Mouse (Mus musculus): ENCODE results near the gene Tgfa.

- no peak for TF ChIP-seq CTCF (IDR thresholded peaks at IDR 0.05; ENCODE audit: low read depth)
- no peak for TF ChIP-seq EP300 (IDR thresholded peaks at IDR 0.05; ENCODE audit: low read depth)
Observed at GRCm38 (mm10) chr6:86250830-86251229, 55.8 kb downstream of the Tgfa start.
